Mouse (Mus musculus) megakaryocyte, embryonic 14.5 days (primary cell): ENCODE measurements around the gene Syt13. TPM values are rescaled to one million over a fixed set of nuclear protein-coding genes. Genes with fewer than 3 reads are reported as not detected.

Experiments used
- H3K27me3 ChIP-seq: replicated peaks from 2 replicates; pipeline ENCODE3; 2012; ENCODE audit warnings: inconsistent platforms
- H3K36me3 ChIP-seq: replicated peaks from 2 replicates; pipeline ENCODE3; 2012; ENCODE audit warnings: low read length, inconsistent platforms, mixed read lengths
- H3K4me1 ChIP-seq: 2 replicates; pipeline ENCODE4 v1.6.1; 2012; ENCODE audit warnings: inconsistent platforms
- H3K4me3 ChIP-seq: replicated peaks from 2 replicates; pipeline ENCODE3; 2012; ENCODE audit warnings: moderate library complexity, mild to moderate bottlenecking, inconsistent platforms
- H3K9me3 ChIP-seq: 2 replicates; pipeline ENCODE4 v1.6.1; 2012; ENCODE audit warnings: inconsistent platforms
- FLI1 ChIP-seq: IDR thresholded peaks from 2 replicates; pipeline ENCODE4 v1.6.1; 2012; ENCODE audit warnings: low read length, inconsistent platforms, mixed read lengths
- GATA1 ChIP-seq: IDR thresholded peaks from 3 replicates; pipeline ENCODE4 v1.6.1; 2012; ENCODE audit warnings: mixed read lengths, low read length, inconsistent platforms, borderline replicate concordance
- polyA plus RNA-seq: library from polyadenylated mRNA; stranded (reverse); fragments of >175 nt; gene quantifications from 2 replicates; pipeline ENCODE4 v1.2.3, GENCODE M21; 2012; ENCODE audit warnings: low replicate concordance; ENCODE audit not compliant: insufficient read depth

Gene Syt13
- polyA plus RNA-seq, 1 experiment, result 39.6 TPM

DNA sequence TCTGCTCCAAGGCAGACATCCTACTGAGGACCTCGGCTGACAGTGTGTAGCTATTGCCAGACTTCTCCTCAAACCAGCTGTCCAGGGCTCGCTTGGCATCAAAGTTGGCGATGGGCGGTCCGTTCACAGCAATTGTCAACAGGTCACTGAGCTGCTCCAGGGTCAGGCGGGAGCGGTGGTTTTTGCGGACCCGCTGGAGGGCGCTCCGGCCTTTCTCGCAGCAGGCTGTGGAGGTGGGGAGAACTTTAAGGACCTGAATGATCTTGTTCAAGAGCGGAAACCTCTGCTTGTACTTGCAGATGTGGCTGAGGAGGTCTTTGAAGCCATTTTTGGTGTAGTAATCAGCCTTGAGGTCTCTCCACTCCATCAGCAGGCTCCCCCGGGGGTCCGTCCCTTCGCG lies 57.2 kb downstream of the Syt13 start:
- H3K27me3 ChIP-seq, result no peaks in the 10 kb centered on the region
- H3K36me3 ChIP-seq, result peaks cover 89% of the 10 kb centered on the region
- H3K9me3 ChIP-seq, result peaks cover 24% of the 10 kb centered on the region
- no peak for TF ChIP-seq GATA1
- no peak for TF ChIP-seq FLI1
- peaks cover 79% of the 10 kb centered on the region for H3K4me1 ChIP-seq
- H3K4me3 ChIP-seq, result no peak overlapping the region

GRCm38 (mm10) chr2:92973646-92974045 lies 58.7 kb downstream of the Syt13 start:
- Histone ChIP-seq H3K36me3 (peaks cover 92% of the 10 kb centered on the region), H3K4me3 (no peak overlapping the region), H3K27me3 (no peaks in the 10 kb centered on the region), H3K9me3 (peaks cover 24% of the 10 kb centered on the region), H3K4me1 (peaks cover 73% of the 10 kb centered on the region)
- no peak for TF ChIP-seq GATA1
- TF ChIP-seq FLI1, result no peak

DNA sequence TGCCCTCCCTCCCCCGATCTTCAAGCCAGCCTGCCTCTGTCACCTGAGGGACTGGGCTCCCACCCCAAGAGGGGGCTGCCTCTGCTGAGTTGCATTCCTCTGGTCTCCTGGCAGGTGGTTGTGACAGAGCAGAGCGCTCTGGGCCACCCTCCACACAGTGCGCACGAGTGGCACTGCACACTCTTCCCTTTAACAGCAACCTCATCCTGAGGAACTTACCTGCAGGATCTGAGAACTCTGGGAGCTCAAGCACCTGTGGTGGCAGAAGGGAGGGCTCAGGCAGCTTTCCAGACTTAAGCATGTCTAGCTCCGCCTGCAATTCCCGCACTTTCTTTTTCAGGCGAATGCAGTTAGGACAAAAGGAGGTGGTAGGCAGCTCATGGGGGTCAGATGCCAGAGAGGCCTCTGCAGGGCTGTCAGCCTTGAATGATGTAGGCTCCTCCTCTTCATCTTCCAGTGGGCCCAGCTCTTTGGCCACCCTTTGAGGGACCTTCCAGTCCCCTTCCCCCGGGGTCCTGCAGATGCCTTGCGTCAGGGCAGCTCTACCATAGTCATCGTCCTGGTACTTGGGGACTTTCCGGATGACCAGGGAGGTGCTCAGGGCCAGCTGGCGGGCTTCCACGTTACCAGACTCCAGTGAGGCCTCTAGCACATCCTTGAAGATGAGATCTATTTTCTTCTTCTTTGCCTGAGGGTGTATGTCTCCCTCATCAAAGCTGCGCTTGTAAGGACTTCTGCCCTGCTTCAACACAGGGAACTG lies 60.3 kb downstream of the Syt13 start:
- Histone ChIP-seq H3K27me3 (no peaks in the 10 kb centered on the region), H3K9me3 (peaks cover 24% of the 10 kb centered on the region), H3K4me1 (peaks cover 69% of the 10 kb centered on the region), H3K36me3 (peaks cover 93% of the 10 kb centered on the region), H3K4me3 (no peak overlapping the region)
- TF ChIP-seq GATA1 (no peak), FLI1 (no peak)

DNA sequence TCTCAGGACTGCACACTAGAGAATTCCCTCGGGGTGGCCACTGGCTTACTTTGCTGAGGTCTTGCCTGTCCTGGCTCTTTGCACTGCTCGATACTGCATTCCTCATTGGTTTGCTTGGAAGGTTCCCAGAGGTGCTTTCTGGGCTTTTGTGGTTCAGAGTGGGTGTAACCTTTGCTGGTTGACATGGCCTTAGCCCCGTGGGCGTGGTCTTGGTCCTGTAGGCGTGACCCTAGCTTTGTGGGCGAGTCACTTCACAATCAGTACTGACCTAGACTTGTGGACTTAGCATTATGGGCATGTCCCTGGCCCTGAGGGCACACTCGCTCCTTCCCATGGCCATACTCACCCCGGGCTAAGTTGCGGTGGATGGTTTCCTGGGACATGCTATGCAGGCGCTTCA lies 65.3 kb downstream of the Syt13 start:
- Histone ChIP-seq H3K36me3 (peaks cover 76% of the 10 kb centered on the region), H3K4me1 (peaks cover 89% of the 10 kb centered on the region)
- TF ChIP-seq FLI1 (no peak), GATA1 (no peak)

DNA sequence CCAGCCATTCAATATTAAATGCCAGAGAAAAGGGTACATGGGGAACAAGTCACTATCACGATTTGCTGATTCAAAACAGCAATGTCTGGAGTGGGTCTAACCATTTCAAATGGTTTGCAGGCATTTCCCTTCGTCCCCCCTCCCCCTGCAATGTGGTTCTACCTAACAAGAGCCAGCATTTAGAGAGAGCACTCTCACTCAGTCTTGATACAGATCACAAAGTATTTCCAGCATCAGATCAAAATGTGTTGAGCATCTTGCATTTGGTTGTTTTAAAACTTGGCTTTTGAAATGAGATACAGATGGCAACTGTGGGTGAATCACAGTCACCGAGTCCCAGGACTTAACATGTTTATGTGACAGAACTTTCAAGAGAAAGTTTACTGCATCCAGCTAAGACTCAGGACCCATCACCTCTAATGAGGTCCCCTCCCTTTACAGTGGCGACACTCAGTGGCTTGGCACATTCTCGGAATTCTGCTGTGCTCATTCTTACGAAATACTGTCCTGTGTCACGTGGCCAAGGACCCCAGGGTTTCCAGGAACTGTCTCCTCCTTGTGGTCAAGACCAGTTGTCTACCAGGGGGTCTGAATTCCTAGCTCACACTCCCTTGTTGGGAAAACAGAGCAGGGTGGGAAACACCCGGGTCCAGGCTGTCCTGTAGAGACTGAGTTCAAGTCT lies 67.8 kb downstream of the Syt13 start:
- peaks cover 76% of the 10 kb centered on the region for H3K36me3 ChIP-seq
- H3K4me1 ChIP-seq, result peaks cover 93% of the 10 kb centered on the region
- H3K4me3 ChIP-seq, result peak overlapping the region; percentile 54
- H3K9me3 ChIP-seq, result no peaks in the 10 kb centered on the region
- TF ChIP-seq FLI1 (no peak), GATA1 (no peak)
- H3K27me3 ChIP-seq, result no peaks in the 10 kb centered on the region

More for the DNA sequence above, 65.3 kb downstream of the Syt13 start:
- no peaks in the 10 kb centered on the region for H3K27me3 ChIP-seq
- no peaks in the 10 kb centered on the region for H3K9me3 ChIP-seq
- no peak overlapping the region for H3K4me3 ChIP-seq

- Histone ChIP-seq H3K4me1 (peaks cover 96% of the 10 kb centered on the region), H3K4me3 (peak overlapping the region; percentile 54)
Measured at GRCm38 (mm10) chr2:92983273-92983620, 68.3 kb downstream of the Syt13 start.

DNA sequence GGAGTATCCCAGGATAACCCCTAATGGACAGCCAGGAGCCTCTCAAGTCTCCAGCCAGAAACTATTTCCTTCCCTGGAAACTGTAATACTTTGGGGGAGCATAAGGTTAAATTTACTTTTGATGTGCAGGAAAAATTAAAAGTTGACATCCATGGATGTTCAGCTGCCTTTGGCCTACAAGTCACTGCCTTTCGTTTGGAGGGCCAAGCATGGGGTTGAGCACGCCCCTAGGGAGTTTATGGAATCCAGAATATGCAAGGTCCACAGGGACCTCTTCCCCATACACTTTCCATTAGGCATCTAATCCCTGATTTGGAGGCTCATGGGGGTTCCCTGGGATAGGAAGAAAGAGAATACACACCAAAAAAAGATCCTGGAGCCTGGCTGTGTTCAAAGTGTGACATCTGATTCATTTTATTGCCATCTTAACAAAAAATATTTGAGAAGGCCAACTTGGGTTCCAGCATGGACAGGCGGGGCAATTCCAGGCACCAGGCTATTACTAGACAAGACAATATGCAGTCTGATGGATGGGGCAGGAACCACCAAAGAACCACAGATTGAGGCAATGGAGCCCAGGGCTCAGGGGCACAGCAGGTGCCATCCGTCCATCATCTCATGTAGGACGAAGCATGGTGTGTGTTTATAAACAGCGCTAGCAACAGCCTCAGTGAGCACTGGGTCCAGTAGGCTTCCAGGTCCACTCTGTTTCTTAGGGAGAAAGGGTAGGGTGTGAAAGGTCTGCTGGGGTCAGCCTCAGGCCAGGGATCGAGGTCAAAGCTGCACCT lies 69.6 kb downstream of the Syt13 start:
- Histone ChIP-seq H3K4me1 (peaks cover 98% of the 10 kb centered on the region), H3K36me3 (peaks cover 74% of the 10 kb centered on the region), H3K4me3 (peak overlapping the region; percentile 90), H3K9me3 (peaks cover 4% of the 10 kb centered on the region; the same call in 1 of the 2 replicates), H3K27me3 (no peaks in the 10 kb centered on the region)
- TF ChIP-seq GATA1 (no peak), FLI1 (no peak)

More at GRCm38 (mm10) chr2:92983273-92983620, 68.3 kb downstream of the Syt13 start:
- Histone ChIP-seq H3K9me3 (no peaks in the 10 kb centered on the region), H3K36me3 (peaks cover 74% of the 10 kb centered on the region), H3K27me3 (no peaks in the 10 kb centered on the region)
- TF ChIP-seq GATA1, result peak; percentile 99
- no peak for TF ChIP-seq FLI1

GRCm38 (mm10) chr2:92985171-92985570 lies 70.3 kb downstream of the Syt13 start:
- Histone ChIP-seq H3K9me3 (peaks cover 4% of the 10 kb centered on the region; the same call in 1 of the 2 replicates), H3K4me1 (peaks cover 100% of the 10 kb centered on the region), H3K27me3 (no peaks in the 10 kb centered on the region), H3K36me3 (peaks cover 74% of the 10 kb centered on the region), H3K4me3 (peak overlapping the region; percentile 90)
- TF ChIP-seq GATA1 (no peak), FLI1 (no peak)

DNA sequence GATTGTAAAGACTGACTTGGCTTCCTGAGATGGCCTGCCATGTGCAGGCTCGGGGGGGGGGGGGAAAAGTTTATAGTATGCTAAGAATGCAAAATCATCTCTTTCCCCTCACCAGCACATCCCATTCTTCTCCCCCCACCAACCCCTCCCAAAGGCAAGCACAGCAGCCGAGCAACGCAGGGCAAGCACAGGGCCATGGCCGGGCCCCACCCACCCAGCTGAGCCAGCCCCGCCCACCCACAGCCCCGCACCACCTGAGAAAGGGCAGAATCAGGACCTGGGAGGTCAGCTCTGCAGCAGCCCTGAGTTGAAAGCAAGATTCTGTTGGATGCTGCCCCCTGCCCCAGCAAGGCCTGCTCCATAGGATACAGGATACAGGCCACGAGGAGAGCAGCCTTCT lies 70.7 kb downstream of the Syt13 start:
- Histone ChIP-seq H3K4me3 (peak overlapping the region; percentile 90), H3K27me3 (no peaks in the 10 kb centered on the region), H3K4me1 (peaks cover 100% of the 10 kb centered on the region), H3K9me3 (peaks cover 4% of the 10 kb centered on the region; the same call in 1 of the 2 replicates), H3K36me3 (peaks cover 74% of the 10 kb centered on the region)
- TF ChIP-seq FLI1 (no peak), GATA1 (no peak)
